Mouse (Mus musculus) stomach, embryonic 14.5 days (tissue): Measurements from ENCODE around the gene Zbed4. TPM values are rescaled to one million over a fixed set of nuclear protein-coding genes. Genes with fewer than 3 reads are reported as not detected.

Source experiments
- ATAC-seq: fragments of 200-750 bp; cut with Nextera tagmentation; 2 replicates; pipeline ENCODE4 v1.8.0; 2017; ENCODE audit warnings: low read depth, moderate TSS enrichment; ENCODE audit not compliant: insufficient number of reproducible peaks, insufficient read depth, low FRiP score
- H3K27ac ChIP-seq: fragments of 300-500 bp; sonication (generic); 2 replicates; pipeline ENCODE4 v1.5.1; 2014; ENCODE audit warnings: mild to moderate bottlenecking, low read length, moderate library complexity, mixed read lengths
- H3K27me3 ChIP-seq: fragments of 300-500 bp; sonication (generic); 2 replicates; pipeline ENCODE4 v1.6.1; 2014; ENCODE audit warnings: low read length, control low read depth, mixed read lengths; ENCODE audit not compliant: control insufficient read depth, insufficient read depth
- H3K36me3 ChIP-seq: fragments of 300-500 bp; sonication (generic); 2 replicates; pipeline ENCODE4 v1.6.1; 2014; ENCODE audit warnings: mild to moderate bottlenecking, control low read depth, low read length, moderate library complexity, mixed read lengths; ENCODE audit not compliant: control insufficient read depth, insufficient read depth
- H3K4me1 ChIP-seq: fragments of 300-500 bp; sonication (generic); 2 replicates; pipeline ENCODE4 v1.6.1; 2014; ENCODE audit warnings: low read length, control low read depth, mixed read lengths; ENCODE audit not compliant: control insufficient read depth, insufficient read depth
- H3K4me2 ChIP-seq: fragments of 300-500 bp; sonication (generic); replicated peaks from 2 replicates; pipeline ENCODE4 v1.6.1; 2014; ENCODE audit warnings: low read depth, low read length, control low read depth
- H3K4me3 ChIP-seq: fragments of 300-500 bp; sonication (generic); 2 replicates; pipeline ENCODE4 v1.5.1; 2014; ENCODE audit warnings: low read depth, low read length, control low read depth
- H3K9ac ChIP-seq: fragments of 300-500 bp; sonication (generic); replicated peaks from 2 replicates; pipeline ENCODE4 v1.6.1; 2014; ENCODE audit warnings: low read depth, mild to moderate bottlenecking, control low read depth, low read length, moderate library complexity, mixed read lengths
- H3K9me3 ChIP-seq: fragments of 300-500 bp; sonication (generic); 2 replicates; pipeline ENCODE4 v1.6.1; 2016; ENCODE audit warnings: low read depth, low read length, control low read depth; ENCODE audit not compliant: control insufficient read depth
- WGBS: fragments of 180-500 bp; shearing (Covaris S2); extraction: QIAGEN DNeasy Blood & Tissue Kit; methylation state at CpG from one replicate; pipeline ENCODE4 v1.1.7; 2014; 5-methylcytosine and 5-hydroxymethylcytosine counted together
- polyA plus RNA-seq: library from polyadenylated mRNA; unstranded; fragments of >200 nt; fragmentation: Nextera tagmentation; extraction: Ambion mirVana; gene quantifications from 2 replicates; pipeline ENCODE4 v1.2.1, GENCODE M21; 2014

Zbed4 gene
- polyA plus RNA-seq, 1 experiment from 2014 or later: 18.5 TPM

DNA sequence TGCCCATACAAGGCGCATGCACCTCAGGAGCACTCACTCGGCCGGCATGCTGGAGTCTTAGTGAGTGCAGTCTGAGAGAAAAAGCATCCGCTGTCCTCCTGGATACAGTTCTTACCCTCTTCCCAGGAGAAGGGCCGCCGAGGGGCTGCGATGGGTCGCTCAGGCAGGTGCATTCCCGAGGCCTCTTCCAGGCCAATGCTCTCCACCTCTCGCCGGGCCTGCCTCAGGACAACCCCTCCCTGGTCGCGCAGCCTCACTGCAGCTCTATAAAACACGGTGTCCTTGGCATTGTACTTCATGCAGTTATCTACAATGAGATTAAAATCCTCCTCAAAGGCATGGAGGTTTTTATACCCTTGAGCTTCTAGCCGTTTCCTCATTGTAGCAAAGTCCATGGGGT lies 39.0 kb upstream of the Zbed4 start:
- peaks cover 73% of the 10 kb centered on the region for H3K36me3 ChIP-seq
- WGBS: 94% methylated on average over 15 of the region's 15 CpGs
- no peak for ATAC-seq
- H3K27ac ChIP-seq: no peak overlapping the region
- no peaks in the 10 kb centered on the region for H3K27me3 ChIP-seq
- no peak overlapping the region for H3K4me3 ChIP-seq
- H3K4me2 ChIP-seq: no peak overlapping the region
- no peaks in the 10 kb centered on the region for H3K9me3 ChIP-seq
- H3K9ac ChIP-seq: no peak overlapping the region
- H3K4me1 ChIP-seq: no peaks in the 10 kb centered on the region

- ATAC-seq: no peak
- Histone ChIP-seq H3K4me2 (no peak overlapping the region), H3K4me3 (no peak overlapping the region), H3K36me3 (peaks cover 69% of the 10 kb centered on the region), H3K27ac (no peak overlapping the region), H3K9me3 (no peaks in the 10 kb centered on the region), H3K9ac (no peak overlapping the region), H3K27me3 (no peaks in the 10 kb centered on the region), H3K4me1 (no peaks in the 10 kb centered on the region)
- WGBS: 90% methylated on average over 6 of the region's 6 CpGs
Observed at GRCm38 (mm10) chr15:88714021-88714589, 37.4 kb upstream of the Zbed4 start.

GRCm38 (mm10) chr15:88716350-88716749 lies 35.1 kb upstream of the Zbed4 start:
- Histone ChIP-seq H3K36me3 (peaks cover 63% of the 10 kb centered on the region), H3K4me3 (no peak overlapping the region), H3K4me1 (no peaks in the 10 kb centered on the region), H3K27ac (no peak overlapping the region), H3K27me3 (no peaks in the 10 kb centered on the region), H3K9ac (no peak overlapping the region), H3K9me3 (no peaks in the 10 kb centered on the region), H3K4me2 (no peak overlapping the region)
- no peak for ATAC-seq

GRCm38 (mm10) chr15:88717239-88717638 lies 34.2 kb upstream of the Zbed4 start:
- H3K4me1 ChIP-seq: no peaks in the 10 kb centered on the region
- no peak for ATAC-seq
- no peak overlapping the region for H3K4me2 ChIP-seq
- H3K27me3 ChIP-seq: no peaks in the 10 kb centered on the region
- H3K9ac ChIP-seq: no peak overlapping the region
- WGBS: 84% methylated on average over 9 of the region's 9 CpGs
- H3K9me3 ChIP-seq: no peaks in the 10 kb centered on the region
- peaks cover 63% of the 10 kb centered on the region for H3K36me3 ChIP-seq
- H3K4me3 ChIP-seq: no peak overlapping the region
- no peak overlapping the region for H3K27ac ChIP-seq

GRCm38 (mm10) chr15:88723205-88723604 lies 28.3 kb upstream of the Zbed4 start:
- Histone ChIP-seq H3K9ac (no peak overlapping the region), H3K4me1 (no peaks in the 10 kb centered on the region), H3K36me3 (peaks cover 59% of the 10 kb centered on the region), H3K4me3 (no peak overlapping the region), H3K27ac (no peak overlapping the region), H3K27me3 (no peaks in the 10 kb centered on the region), H3K4me2 (no peak overlapping the region), H3K9me3 (no peaks in the 10 kb centered on the region)
- 75% methylated on average over 6 of the region's 6 CpGs for WGBS
- ATAC-seq: no peak

DNA sequence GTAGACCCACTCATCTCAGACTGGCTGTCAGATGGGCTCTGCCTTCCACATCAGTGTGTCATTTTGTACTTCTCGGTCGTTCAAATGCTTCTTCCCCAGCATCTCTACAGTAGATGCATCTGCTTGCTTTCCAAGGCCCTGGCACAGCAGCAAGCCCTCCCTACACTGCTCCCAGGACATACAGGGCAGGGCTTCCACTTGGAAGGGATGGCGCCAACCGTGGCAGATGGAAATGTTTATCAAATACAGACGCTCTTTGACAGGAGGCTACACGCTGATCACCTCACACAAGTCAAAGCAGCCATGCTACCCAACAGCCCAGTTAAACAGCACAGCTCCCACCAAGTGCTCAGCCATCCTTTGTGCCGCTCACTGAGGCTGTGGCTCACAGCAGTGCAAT lies 27.1 kb upstream of the Zbed4 start:
- no peaks in the 10 kb centered on the region for H3K4me1 ChIP-seq
- H3K9me3 ChIP-seq: no peaks in the 10 kb centered on the region
- H3K36me3 ChIP-seq: peaks cover 64% of the 10 kb centered on the region
- 76% methylated on average over 7 of the region's 7 CpGs for WGBS
- H3K4me2 ChIP-seq: no peak overlapping the region
- no peak overlapping the region for H3K9ac ChIP-seq
- no peaks in the 10 kb centered on the region for H3K27me3 ChIP-seq
- H3K4me3 ChIP-seq: no peak overlapping the region
- no peak overlapping the region for H3K27ac ChIP-seq
- no peak for ATAC-seq

GRCm38 (mm10) chr15:88725036-88725435 lies 26.4 kb upstream of the Zbed4 start:
- Histone ChIP-seq H3K4me3 (no peak overlapping the region), H3K4me1 (no peaks in the 10 kb centered on the region; the same call in 1 of the 2 replicates), H3K9me3 (no peaks in the 10 kb centered on the region), H3K9ac (no peak overlapping the region), H3K36me3 (peaks cover 66% of the 10 kb centered on the region), H3K27me3 (no peaks in the 10 kb centered on the region), H3K4me2 (no peak overlapping the region), H3K27ac (no peak overlapping the region)
- ATAC-seq: no peak
- WGBS: 87% methylated on average over 5 of the region's 5 CpGs

DNA sequence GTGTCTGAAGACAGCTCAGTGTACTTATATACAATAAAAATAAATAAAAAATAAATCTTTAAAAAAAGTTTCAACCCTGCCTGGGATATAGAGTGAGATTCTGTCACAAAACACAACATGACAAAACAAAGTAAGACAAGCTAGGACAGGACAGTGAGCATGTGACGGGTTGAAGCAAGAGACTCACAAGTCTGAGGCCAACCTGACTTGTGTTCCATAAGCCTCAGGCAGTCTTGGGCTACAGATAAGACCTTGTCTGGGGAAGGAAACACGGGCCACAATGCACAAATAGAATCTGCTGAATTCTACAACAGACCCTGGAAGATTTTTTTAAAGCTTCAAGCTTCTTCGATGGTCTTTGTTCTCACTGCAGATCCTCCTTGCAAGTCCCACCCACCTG lies 24.3 kb upstream of the Zbed4 start:
- Histone ChIP-seq H3K27ac (no peak overlapping the region), H3K4me1 (peaks cover 15% of the 10 kb centered on the region), H3K9me3 (no peaks in the 10 kb centered on the region), H3K9ac (no peak overlapping the region), H3K36me3 (peaks cover 66% of the 10 kb centered on the region), H3K4me2 (no peak overlapping the region), H3K4me3 (no peak overlapping the region), H3K27me3 (no peaks in the 10 kb centered on the region)
- no peak for ATAC-seq
- WGBS: 87% methylated on average over 3 of the region's 3 CpGs

DNA sequence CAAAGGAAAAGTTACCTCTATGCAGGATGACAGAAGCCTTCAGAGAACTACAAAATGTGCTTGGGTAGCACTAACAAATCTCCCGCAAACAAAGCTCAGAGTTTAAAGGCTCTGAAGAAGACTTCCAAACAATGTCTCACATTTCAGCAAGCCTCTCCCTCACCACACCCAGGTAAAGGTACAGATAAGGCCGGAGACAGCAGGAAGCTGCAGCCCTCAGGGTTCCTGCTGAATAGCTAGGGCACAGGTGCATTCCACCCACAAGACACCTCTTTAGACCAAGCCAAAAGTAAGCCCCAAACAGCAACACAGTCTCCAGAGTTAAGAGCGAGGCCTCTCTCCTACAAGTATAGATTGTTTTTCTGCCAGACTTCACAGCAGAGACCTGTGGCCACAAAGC lies 20.7 kb upstream of the Zbed4 start:
- Histone ChIP-seq H3K4me1 (peaks cover 20% of the 10 kb centered on the region), H3K36me3 (peaks cover 43% of the 10 kb centered on the region), H3K9ac (0 out of 2 replicates have a peak overlapping the region, but pooled peaks have one; percentile 6), H3K9me3 (no peaks in the 10 kb centered on the region), H3K27ac (no peak overlapping the region), H3K4me2 (no peak overlapping the region), H3K27me3 (no peaks in the 10 kb centered on the region), H3K4me3 (no peak overlapping the region)
- no peak for ATAC-seq
- WGBS: 66% methylated on average over 3 of the region's 3 CpGs
